Mouse (Mus musculus) lung, postnatal 10 days (tissue): Measurements from ENCODE around the gene Dusp1.

Experiments used
- DNase-seq: peaks from one replicate; pipeline ENCODE4 v3.0.0; 2021

Dusp1 gene

GRCm38 (mm10) chr17:26457506-26457905, 104.4 kb downstream of the Dusp1 start:
- peak; percentile 53 for DNase-seq
